Comparison of ENCODE assay signal across 16 mouse cellular contexts in the genomic region with DNA sequence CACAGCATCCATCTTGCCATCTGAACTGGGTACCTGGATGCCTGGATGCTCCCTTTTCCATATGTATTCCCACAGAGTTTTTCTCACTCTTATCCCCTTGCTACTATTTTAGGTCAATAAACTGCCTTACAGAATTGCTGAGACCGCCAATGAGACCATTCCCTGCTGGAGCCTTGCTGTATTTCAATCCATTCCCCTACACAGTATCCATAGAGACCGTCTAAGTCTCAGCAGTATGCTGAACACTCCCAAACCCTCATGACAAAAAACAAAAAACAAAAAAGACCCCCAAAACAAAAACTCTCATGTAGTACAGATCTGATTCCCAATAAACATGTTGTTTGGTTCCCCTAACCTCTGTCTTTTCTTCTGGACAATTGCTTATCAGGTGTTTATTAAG.
DNase-seq lines count a peak whose midpoint lies in the region; ATAC-seq lines count a peak whose summit lies in the region.
"Had no signal": no experiment of that assay in that cellular context is flagged by ENCODE, and none has a peak within 500 bp of the region (broad histone marks: within the 10 kb centered on the region; RNA-seq: fewer than 3 reads in every experiment).

No protein-coding gene starts in this region.

- WGBS in hindbrain, embryonic 16.5 days, result 37% methylated on average over 2 of the region's 2 CpGs
- 58% methylated on average over 2 of the region's 2 CpGs for WGBS in hindbrain, embryonic 12.5 days
- WGBS in neural tube, embryonic 12.5 days, result 35% methylated on average over 2 of the region's 2 CpGs

- no peak for DNase-seq in frontal cortex, postnatal 36 days (ENCODE audit: low spot score in 2 of 2)
- DNase-seq in neural tube, embryonic 10.5 days (ENCODE audit: extremely low spot score, low spot score), result no peak
- DNase-seq in spleen, postnatal 14 days (ENCODE audit: low spot score in 2 of 2), result no peak
- DNase-seq: adrenal gland, postnatal 10 days; cerebellum, adult 11 months; cerebellum, adult 8-10 months; cerebellum, postnatal 14 days; gastrocnemius, postnatal 36 days; heart, adult 11 months; heart, postnatal 4 days had no signal

- no peaks in the 10 kb centered on the region for H3K36me3 ChIP-seq in hindbrain, embryonic 16.5 days (ENCODE audit: control insufficient read depth, insufficient read depth, low read length)
- H3K36me3 ChIP-seq in hindbrain, embryonic 12.5 days, result no peaks in the 10 kb centered on the region
- H3K36me3 ChIP-seq in neural tube, embryonic 12.5 days, result no peaks in the 10 kb centered on the region
- H3K36me3 ChIP-seq: embryonic facial prominence, embryonic 12.5 days; heart, embryonic 13.5 days had no signal

- no peak overlapping the region for H3K4me3 ChIP-seq in hindbrain, embryonic 16.5 days (ENCODE audit: low read length)
- H3K4me3 ChIP-seq in hindbrain, embryonic 12.5 days, result no peak overlapping the region
- H3K4me3 ChIP-seq in neural tube, embryonic 12.5 days, result no peak overlapping the region
- H3K4me3 ChIP-seq: embryonic facial prominence, embryonic 12.5 days; heart, embryonic 13.5 days had no signal

- H3K9me3 ChIP-seq in hindbrain, embryonic 16.5 days (ENCODE audit: control insufficient read depth, low read length), result no peaks in the 10 kb centered on the region
- H3K9me3 ChIP-seq in hindbrain, embryonic 12.5 days (replicated peaks), result no peaks in the 10 kb centered on the region
- no peaks in the 10 kb centered on the region for H3K9me3 ChIP-seq in neural tube, embryonic 12.5 days
- H3K9me3 ChIP-seq: embryonic facial prominence, embryonic 12.5 days; heart, embryonic 13.5 days had no signal

- no peak overlapping the region for H3K27ac ChIP-seq in hindbrain, embryonic 16.5 days (ENCODE audit: low read depth, low read length)
- H3K27ac ChIP-seq in hindbrain, embryonic 12.5 days, result no peak overlapping the region
- H3K27ac ChIP-seq in neural tube, embryonic 12.5 days, result no peak overlapping the region
- H3K27ac ChIP-seq: embryonic facial prominence, embryonic 12.5 days; heart, embryonic 13.5 days had no signal

- no peaks in the 10 kb centered on the region for H3K27me3 ChIP-seq in hindbrain, embryonic 16.5 days (replicated peaks; ENCODE audit: control insufficient read depth, insufficient read depth, low read length)
- H3K27me3 ChIP-seq in hindbrain, embryonic 12.5 days, result no peaks in the 10 kb centered on the region
- no peaks in the 10 kb centered on the region for H3K27me3 ChIP-seq in neural tube, embryonic 12.5 days (replicated peaks)
- H3K27me3 ChIP-seq: embryonic facial prominence, embryonic 12.5 days; heart, embryonic 13.5 days had no signal

- peaks cover 10% of the 10 kb centered on the region for H3K4me1 ChIP-seq in hindbrain, embryonic 16.5 days (ENCODE audit: control insufficient read depth, insufficient read depth, low read depth, low read length)
- peaks cover 12% of the 10 kb centered on the region; the same call in 1 of the 2 replicates for H3K4me1 ChIP-seq in hindbrain, embryonic 12.5 days
- H3K4me1 ChIP-seq in neural tube, embryonic 12.5 days, result peaks cover 27% of the 10 kb centered on the region
- H3K4me1 ChIP-seq: embryonic facial prominence, embryonic 12.5 days; heart, embryonic 13.5 days had no signal

- ATAC-seq in frontal cortex, adult (ENCODE audit: low TSS enrichment), result 0 out of 2 replicates have a peak, but pooled peaks have one; percentile 15
- ATAC-seq in hindbrain, embryonic 16.5 days, result 0 out of 2 replicates have a peak, but pooled peaks have one; percentile 40
- no peak for ATAC-seq in hindbrain, embryonic 12.5 days (ENCODE audit: low FRiP score)
- ATAC-seq in neural tube, embryonic 12.5 days (ENCODE audit: low FRiP score, low read depth), result peak; percentile 38; the same call in 1 of the 2 replicates

- no peak overlapping the region for H3K4me2 ChIP-seq in hindbrain, embryonic 16.5 days (ENCODE audit: low read length)
- no peak overlapping the region for H3K4me2 ChIP-seq in hindbrain, embryonic 12.5 days (replicated peaks)
- H3K4me2 ChIP-seq in neural tube, embryonic 12.5 days (replicated peaks), result no peak overlapping the region
- H3K4me2 ChIP-seq: embryonic facial prominence, embryonic 12.5 days; heart, embryonic 13.5 days had no signal

- no peak overlapping the region for H3K9ac ChIP-seq in hindbrain, embryonic 16.5 days (ENCODE audit: low read depth, low read length)
- no peak overlapping the region for H3K9ac ChIP-seq in hindbrain, embryonic 12.5 days
- H3K9ac ChIP-seq in neural tube, embryonic 12.5 days, result no peak overlapping the region
- H3K9ac ChIP-seq: embryonic facial prominence, embryonic 12.5 days; heart, embryonic 13.5 days had no signal
